Mouse (Mus musculus) kidney, adult 2 months (tissue): Measurements from ENCODE around the gene Sh3rf3. TPM values are rescaled to one million over a fixed set of nuclear protein-coding genes. Genes with fewer than 3 reads are reported as not detected.

Source experiments
- DNase-seq: peaks from one replicate; pipeline ENCODE4 v3.0.0; 2021
- H3K27ac ChIP-seq: fragments of 200-500 bp; 2 replicates; pipeline ENCODE4 v1.5.1; 2012; ENCODE audit warnings: low read depth, low read length, control low read depth, inconsistent platforms; ENCODE audit not compliant: insufficient read depth
- H3K27me3 ChIP-seq: fragments of 200-500 bp; replicated peaks from 2 replicates; pipeline ENCODE4 v1.6.1; 2012; ENCODE audit warnings: mild to moderate bottlenecking, moderate library complexity, low read length, inconsistent platforms; ENCODE audit not compliant: control insufficient read depth, insufficient read depth
- H3K36me3 ChIP-seq: fragments of 200-500 bp; 2 replicates; pipeline ENCODE4 v1.6.1; 2012; ENCODE audit warnings: mild to moderate bottlenecking, moderate library complexity, low read length, inconsistent platforms; ENCODE audit not compliant: control insufficient read depth, insufficient read depth
- H3K4me1 ChIP-seq: fragments of 200-500 bp; 2 replicates; pipeline ENCODE4 v1.6.1; 2011; ENCODE audit warnings: low read length; ENCODE audit not compliant: control insufficient read depth, insufficient read depth
- H3K4me3 ChIP-seq: fragments of 200-500 bp; 2 replicates; pipeline ENCODE4 v1.5.1; 2011; ENCODE audit warnings: mild to moderate bottlenecking, low read depth, low read length, control low read depth; ENCODE audit not compliant: insufficient read depth
- CTCF ChIP-seq: fragments of 200-500 bp; conservative IDR thresholded peaks from 2 replicates; pipeline ENCODE4 v1.5.1; 2011; ENCODE audit warnings: low read depth, mild to moderate bottlenecking, control low read depth, low read length, moderate library complexity, mixed read lengths; ENCODE audit not compliant: insufficient read depth, insufficient read length
- POLR2A ChIP-seq: fragments of 200-500 bp; IDR thresholded peaks from one replicate; pipeline ENCODE4 v1.6.1; 2011; ENCODE audit warnings: low read depth, low read length, control low read depth
- WGBS: fragments of 180-500 bp; shearing (Covaris S2); methylation state at CpG from one replicate; pipeline ENCODE4 v1.1.7; 2018; 5-methylcytosine and 5-hydroxymethylcytosine counted together
- polyA plus RNA-seq: library from polyadenylated mRNA; depleted of rRNA; stranded (reverse); fragments of >200 nt; gene quantifications from 2 replicates; pipeline ENCODE4 v1.2.3, GENCODE M21; 2012

Sh3rf3 gene
- polyA plus RNA-seq, 1 experiment, result 0.22 TPM

DNA sequence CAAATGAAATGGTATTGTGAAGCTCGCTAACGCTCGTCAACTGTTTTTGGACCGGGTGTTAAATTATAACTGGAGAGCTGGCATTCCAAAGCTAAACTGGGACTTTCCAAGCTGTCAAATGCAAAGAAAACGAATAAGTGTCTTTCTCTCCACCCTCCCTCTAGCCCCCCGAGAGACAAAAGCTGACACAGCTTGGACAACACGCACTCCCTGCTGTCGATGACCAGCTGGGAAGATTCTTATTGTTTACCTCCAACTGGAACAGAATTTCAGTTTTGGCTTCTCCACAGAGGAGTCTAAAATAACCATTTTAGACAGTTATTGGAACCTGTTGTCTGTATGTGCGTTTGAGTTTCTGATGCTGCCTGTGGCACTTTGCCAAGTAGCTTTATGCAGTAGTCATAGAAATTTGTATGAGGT is 123.3 kb downstream of the Sh3rf3 start:
- no peak overlapping the region for H3K27ac ChIP-seq
- TF ChIP-seq CTCF (no peak), POLR2A (no peak)
- H3K36me3 ChIP-seq, result no peaks in the 10 kb centered on the region
- H3K4me3 ChIP-seq, result no peak overlapping the region
- no peak for DNase-seq
- WGBS, result 50% methylated on average over 9 of the region's 9 CpGs
- no peaks in the 10 kb centered on the region for H3K27me3 ChIP-seq
- no peaks in the 10 kb centered on the region for H3K4me1 ChIP-seq

GRCm38 (mm10) chr10:58937521-58937920 is 124.4 kb downstream of the Sh3rf3 start:
- no peak overlapping the region for H3K4me3 ChIP-seq
- TF ChIP-seq POLR2A (no peak), CTCF (no peak)
- H3K27me3 ChIP-seq, result no peaks in the 10 kb centered on the region
- no peaks in the 10 kb centered on the region for H3K4me1 ChIP-seq
- H3K27ac ChIP-seq, result no peak overlapping the region
- WGBS, result 55% methylated on average over 3 of the region's 3 CpGs
- no peaks in the 10 kb centered on the region for H3K36me3 ChIP-seq
- DNase-seq, result no peak

DNA sequence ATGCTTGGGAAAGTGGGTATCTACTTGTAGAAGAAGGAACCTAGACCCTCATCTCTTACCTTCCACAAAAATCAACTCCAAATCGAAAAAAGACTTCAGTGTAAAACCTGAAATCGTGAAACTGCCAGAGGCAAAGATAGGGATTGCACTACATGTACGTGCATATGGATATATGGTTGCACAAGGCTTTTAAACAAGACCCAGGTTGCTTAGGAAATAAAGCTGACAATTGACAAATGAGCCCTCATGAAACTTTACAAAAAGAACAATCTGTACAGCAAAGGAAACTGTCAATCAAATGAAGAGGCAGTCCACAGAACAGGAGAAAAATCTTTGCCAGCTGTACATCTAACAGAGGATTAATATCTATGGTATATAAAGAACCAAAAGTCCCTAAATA is 129.7 kb downstream of the Sh3rf3 start:
- H3K27me3 ChIP-seq, result no peaks in the 10 kb centered on the region
- no peak overlapping the region for H3K4me3 ChIP-seq
- H3K4me1 ChIP-seq, result no peaks in the 10 kb centered on the region
- no peak for TF ChIP-seq CTCF
- no peak for TF ChIP-seq POLR2A
- no peak overlapping the region for H3K27ac ChIP-seq
- no peaks in the 10 kb centered on the region for H3K36me3 ChIP-seq
- DNase-seq, result no peak
- 82% methylated on average over 3 of the region's 3 CpGs for WGBS

DNA sequence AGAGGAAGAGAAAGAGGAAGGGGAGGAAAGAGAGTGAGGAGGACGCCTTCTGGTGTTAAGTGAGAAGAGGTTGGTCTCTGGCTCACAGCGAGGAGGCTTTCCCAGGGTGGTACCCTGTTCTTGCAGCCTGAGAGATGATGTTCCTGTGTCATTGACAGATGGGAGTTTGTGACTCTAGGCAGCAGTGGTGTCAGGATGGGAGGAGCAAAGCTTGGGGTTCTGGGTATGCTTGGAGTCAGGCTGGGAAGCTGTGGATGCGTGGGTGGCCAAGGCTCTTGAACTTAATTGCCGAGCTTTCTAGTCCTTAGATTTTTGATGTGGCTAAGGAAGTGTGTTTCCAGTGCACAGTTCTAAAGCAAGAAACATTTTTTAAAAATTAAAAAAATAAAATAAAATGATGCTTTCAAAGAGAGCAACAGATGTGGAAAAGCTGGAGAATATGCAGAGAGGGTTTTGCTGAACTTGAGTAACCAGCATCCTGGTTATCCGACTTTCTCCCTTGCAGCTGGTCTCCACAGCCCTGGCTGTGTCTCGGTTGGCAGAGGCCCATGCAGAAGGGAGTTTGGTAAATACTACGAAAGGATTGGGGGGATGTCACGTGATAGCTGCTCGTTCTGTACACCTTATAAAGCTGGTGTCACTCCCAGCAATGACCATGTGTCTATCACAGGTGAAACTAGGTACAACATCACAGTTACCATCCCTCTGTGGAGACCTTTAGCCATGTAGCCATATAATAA is 130.7 kb downstream of the Sh3rf3 start:
- WGBS, result 62% methylated on average over 9 of the region's 9 CpGs
- TF ChIP-seq CTCF (no peak), POLR2A (no peak)
- Histone ChIP-seq H3K4me3 (no peak overlapping the region), H3K27me3 (no peaks in the 10 kb centered on the region), H3K4me1 (no peaks in the 10 kb centered on the region), H3K27ac (no peak overlapping the region), H3K36me3 (no peaks in the 10 kb centered on the region)
- DNase-seq, result no peak

- TF ChIP-seq CTCF (no peak), POLR2A (no peak)
- 39% methylated on average over 6 of the region's 6 CpGs for WGBS
- H3K4me3 ChIP-seq, result no peak overlapping the region
- no peaks in the 10 kb centered on the region for H3K27me3 ChIP-seq
- H3K4me1 ChIP-seq, result no peaks in the 10 kb centered on the region
- H3K36me3 ChIP-seq, result no peaks in the 10 kb centered on the region
- no peak overlapping the region for H3K27ac ChIP-seq
- DNase-seq, result no peak
Observed at GRCm38 (mm10) chr10:58944930-58945329, 131.8 kb downstream of the Sh3rf3 start.

DNA sequence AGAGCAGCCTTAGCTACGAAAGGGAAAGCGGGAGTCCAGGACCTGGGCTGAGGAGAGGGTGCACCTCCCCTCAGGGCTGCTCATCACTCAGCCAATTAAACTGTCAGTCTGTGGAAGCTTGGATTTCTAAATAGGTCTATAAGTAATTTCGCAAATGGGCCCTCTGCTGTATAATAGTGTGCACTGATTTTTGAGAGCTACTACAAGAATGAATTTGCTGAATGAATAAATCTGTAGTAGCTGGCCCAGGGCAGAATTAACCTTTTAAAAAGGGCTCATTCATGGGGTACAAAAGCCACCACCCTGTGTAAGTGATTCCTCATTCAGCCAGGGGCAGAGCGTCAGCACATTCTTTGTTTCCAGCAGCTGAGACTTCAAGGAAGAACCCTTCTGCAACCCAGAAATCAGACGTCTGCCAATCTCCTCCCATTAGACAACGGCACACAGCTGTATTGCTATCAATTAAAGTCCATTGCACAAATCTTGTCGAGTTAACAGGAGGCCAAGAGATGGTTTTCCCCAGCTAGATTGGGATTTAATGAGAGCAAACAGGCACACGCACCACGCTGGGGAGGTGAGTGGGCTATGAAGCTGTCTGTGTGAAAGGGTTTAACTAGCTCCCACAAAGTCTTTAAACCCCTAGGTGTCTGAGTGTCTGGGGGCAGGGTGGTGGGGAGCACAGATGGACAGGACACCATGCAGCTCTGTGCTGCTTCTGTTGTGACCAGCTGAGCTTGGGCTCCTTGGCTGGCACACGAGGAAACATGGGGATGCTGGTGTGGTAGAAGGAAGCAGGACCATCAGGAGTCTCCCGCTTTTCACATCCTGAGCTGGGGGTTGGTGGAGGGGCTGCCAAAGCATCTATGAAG is 136.8 kb downstream of the Sh3rf3 start:
- TF ChIP-seq POLR2A, result no peak
- TF ChIP-seq CTCF, result no peak
- H3K27me3 ChIP-seq, result no peaks in the 10 kb centered on the region
- 39% methylated on average over 11 of the region's 11 CpGs for WGBS
- H3K27ac ChIP-seq, result no peak overlapping the region
- H3K4me3 ChIP-seq, result no peak overlapping the region
- H3K36me3 ChIP-seq, result no peaks in the 10 kb centered on the region
- DNase-seq, result no peak
- H3K4me1 ChIP-seq, result no peaks in the 10 kb centered on the region

DNA sequence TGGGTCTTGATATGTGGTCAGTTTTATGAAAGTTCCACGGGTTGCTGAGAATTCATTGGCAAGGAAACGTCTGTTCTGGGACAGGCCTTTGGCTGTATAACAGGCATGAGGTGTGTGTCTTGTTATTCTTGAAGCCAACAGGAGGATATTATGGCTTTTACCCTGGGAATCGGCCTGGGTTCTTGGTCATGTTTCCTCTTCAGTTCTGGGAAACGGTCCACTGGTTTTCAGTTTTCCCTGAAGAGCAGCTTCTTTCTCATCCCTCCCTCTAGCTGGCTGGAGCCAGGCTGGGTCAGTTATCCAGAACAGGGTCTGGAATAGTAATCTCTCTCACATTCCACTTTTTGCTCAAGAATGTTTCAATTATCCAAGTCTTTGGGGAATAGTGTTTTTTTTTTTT is 147.0 kb downstream of the Sh3rf3 start:
- Histone ChIP-seq H3K36me3 (no peaks in the 10 kb centered on the region), H3K27ac (no peak overlapping the region), H3K4me1 (no peaks in the 10 kb centered on the region), H3K27me3 (no peaks in the 10 kb centered on the region), H3K4me3 (no peak overlapping the region)
- TF ChIP-seq POLR2A, result no peak
- no peak for TF ChIP-seq CTCF
- 44% methylated on average over 4 of the region's 4 CpGs for WGBS
- DNase-seq, result no peak
